Mouse (Mus musculus): ENCODE results near the gene Adcy1. TPM values are rescaled to one million over a fixed set of nuclear protein-coding genes. Genes with fewer than 3 reads are reported as not detected.

Adcy1 gene
- polyA plus RNA-seq, 1 experiment from 2014 or later, result 1.2 TPM

DNA sequence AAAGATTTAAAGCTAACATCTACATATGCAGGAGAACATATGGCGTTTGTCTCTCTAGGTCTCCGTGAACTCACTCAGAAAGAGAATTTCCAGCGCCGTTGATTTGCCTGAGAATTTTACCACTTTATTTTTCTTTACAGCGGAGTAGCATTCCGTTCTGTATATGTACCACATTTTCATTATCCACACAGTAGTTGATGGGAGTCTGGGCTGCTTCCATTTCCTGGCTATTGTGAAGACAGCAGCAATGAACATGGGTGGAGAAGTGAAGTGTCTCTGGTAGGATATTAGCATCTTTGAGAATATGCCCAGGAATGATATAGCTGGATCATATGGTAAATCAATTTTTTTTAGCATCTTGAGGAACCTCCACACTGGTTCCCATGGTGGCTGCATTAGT lies 31.6 kb downstream of the Adcy1 start:
- no peaks in the 10 kb centered on the region for H3K27me3 ChIP-seq (ENCODE audit: control insufficient read depth, insufficient read depth, low read length)
- H3K9ac ChIP-seq (ENCODE audit: low read length), result no peak overlapping the region
- WGBS, result 93% methylated on average over 6 of the region's 6 CpGs
- no peak for ATAC-seq (ENCODE audit: insufficient number of reproducible peaks, insufficient read depth, low FRiP score, low read depth)
- no peaks in the 10 kb centered on the region for H3K4me1 ChIP-seq (ENCODE audit: control insufficient read depth in 2 of 2, insufficient read depth in 2 of 2, low read length in 2 of 2)
- no peaks in the 10 kb centered on the region for H3K9me3 ChIP-seq (ENCODE audit: control insufficient read depth, low read length)
- H3K4me2 ChIP-seq (ENCODE audit: low read length), result no peak overlapping the region
- H3K4me3 ChIP-seq (ENCODE audit: control insufficient read depth in 1 of 2, insufficient read depth in 1 of 2, low read depth in 1 of 2, low read length in 2 of 2), result no peak overlapping the region
- no peaks in the 10 kb centered on the region for H3K36me3 ChIP-seq (ENCODE audit: control insufficient read depth, insufficient read depth, low read length)
- H3K27ac ChIP-seq (replicated peaks in 1 of 2; ENCODE audit: control insufficient read depth in 1 of 2, insufficient read depth in 1 of 2, low read depth in 2 of 2, low read length in 2 of 2), result no peak overlapping the region

DNA sequence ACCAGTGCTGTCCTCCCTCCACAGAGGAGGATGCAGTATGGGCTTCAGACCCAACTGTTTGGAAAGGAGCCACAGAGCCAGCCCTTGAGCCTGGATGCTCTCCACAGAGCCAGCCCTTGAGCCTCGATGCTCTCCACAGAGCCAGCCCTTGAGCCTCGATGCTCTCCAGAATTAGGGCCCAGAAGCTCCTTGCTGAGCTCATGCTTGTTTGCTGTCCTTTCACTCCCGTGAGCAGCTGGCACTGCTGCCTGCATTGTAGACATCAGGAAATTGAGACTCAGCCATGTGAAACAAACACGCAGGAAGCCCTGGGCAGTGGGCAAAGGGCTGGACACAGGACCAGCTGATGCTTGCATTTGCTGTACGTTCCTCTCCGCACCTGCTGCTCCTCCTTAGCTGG lies 38.4 kb downstream of the Adcy1 start:
- no peaks in the 10 kb centered on the region for H3K36me3 ChIP-seq (ENCODE audit: control insufficient read depth, insufficient read depth, low read length)
- WGBS, result 80% methylated on average over 6 of the region's 6 CpGs
- no peak for ATAC-seq (ENCODE audit: insufficient number of reproducible peaks, insufficient read depth, low FRiP score, low read depth)

DNA sequence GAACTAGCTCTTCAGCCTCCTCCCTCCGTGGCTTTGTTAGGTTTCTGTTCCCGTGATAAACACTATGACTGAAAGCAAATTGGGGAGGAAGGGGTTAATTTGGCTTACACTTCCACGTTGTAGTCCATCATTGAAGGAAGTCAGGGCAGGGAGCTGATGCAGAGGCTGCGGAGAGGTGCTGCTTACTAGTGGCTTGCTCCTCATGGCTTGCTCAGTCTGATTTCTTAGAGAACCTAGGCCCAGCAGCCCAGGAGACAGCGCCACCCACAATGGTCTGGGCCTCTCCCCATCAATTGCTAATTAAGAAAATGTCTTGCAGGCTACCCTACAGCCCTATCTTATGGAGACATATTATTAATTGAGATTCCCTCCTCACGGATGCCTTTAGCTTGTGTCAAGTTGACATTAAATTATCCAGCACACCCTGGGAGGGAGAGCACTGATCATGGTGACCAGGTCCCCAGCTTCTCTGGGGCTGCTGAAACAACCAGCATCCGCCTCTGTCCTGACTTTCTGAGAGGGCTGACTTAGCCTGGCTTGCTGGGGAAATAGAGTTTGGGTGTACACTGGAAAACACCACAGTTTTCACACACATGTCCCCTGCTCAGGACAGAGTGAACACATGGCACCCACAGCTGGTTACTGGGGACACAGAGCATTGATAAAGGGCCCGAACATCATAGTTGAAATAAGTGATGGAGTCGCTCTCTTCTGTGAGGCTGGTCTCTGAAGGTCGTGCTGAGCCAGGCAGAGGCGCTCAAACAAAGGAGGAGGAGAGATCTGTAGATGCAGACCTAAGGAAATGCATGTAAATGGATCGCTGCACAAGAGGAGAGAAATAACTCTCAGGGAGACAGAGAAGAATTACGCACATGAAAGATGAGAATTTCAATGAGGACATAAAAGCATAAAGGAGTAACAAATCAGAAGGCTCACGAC lies 39.2 kb downstream of the Adcy1 start:
- no peaks in the 10 kb centered on the region for H3K4me1 ChIP-seq (ENCODE audit: control insufficient read depth in 2 of 2, insufficient read depth in 2 of 2, low read length in 2 of 2)
- H3K27ac ChIP-seq (replicated peaks in 1 of 2; ENCODE audit: control insufficient read depth in 1 of 2, insufficient read depth in 1 of 2, low read depth in 2 of 2, low read length in 2 of 2), result no peak overlapping the region
- WGBS, result 73% methylated on average over 14 of the region's 14 CpGs
- H3K27me3 ChIP-seq (ENCODE audit: control insufficient read depth, insufficient read depth, low read length), result no peaks in the 10 kb centered on the region
- H3K4me3 ChIP-seq (ENCODE audit: control insufficient read depth in 1 of 2, insufficient read depth in 1 of 2, low read depth in 1 of 2, low read length in 2 of 2), result no peak overlapping the region
- H3K9me3 ChIP-seq (ENCODE audit: control insufficient read depth, low read length), result no peaks in the 10 kb centered on the region
- H3K4me2 ChIP-seq (ENCODE audit: low read length), result no peak overlapping the region
- H3K36me3 ChIP-seq (ENCODE audit: control insufficient read depth, insufficient read depth, low read length), result no peaks in the 10 kb centered on the region
- no peak overlapping the region for H3K9ac ChIP-seq (ENCODE audit: low read length)
- no peak for ATAC-seq (ENCODE audit: insufficient number of reproducible peaks, insufficient read depth, low FRiP score, low read depth)

More for the DNA sequence above, 38.4 kb downstream of the Adcy1 start:
- Histone ChIP-seq H3K4me1 (ENCODE audit: control insufficient read depth in 2 of 2, insufficient read depth in 2 of 2, low read length in 2 of 2) (no peaks in the 10 kb centered on the region), H3K27me3 (ENCODE audit: control insufficient read depth, insufficient read depth, low read length) (no peaks in the 10 kb centered on the region), H3K4me3 (ENCODE audit: control insufficient read depth in 1 of 2, insufficient read depth in 1 of 2, low read depth in 1 of 2, low read length in 2 of 2) (no peak overlapping the region), H3K4me2 (ENCODE audit: low read length) (no peak overlapping the region), H3K9me3 (ENCODE audit: control insufficient read depth, low read length) (no peaks in the 10 kb centered on the region), H3K9ac (ENCODE audit: low read length) (no peak overlapping the region), H3K27ac (replicated peaks in 1 of 2; ENCODE audit: control insufficient read depth in 1 of 2, insufficient read depth in 1 of 2, low read depth in 2 of 2, low read length in 2 of 2) (no peak overlapping the region)

DNA sequence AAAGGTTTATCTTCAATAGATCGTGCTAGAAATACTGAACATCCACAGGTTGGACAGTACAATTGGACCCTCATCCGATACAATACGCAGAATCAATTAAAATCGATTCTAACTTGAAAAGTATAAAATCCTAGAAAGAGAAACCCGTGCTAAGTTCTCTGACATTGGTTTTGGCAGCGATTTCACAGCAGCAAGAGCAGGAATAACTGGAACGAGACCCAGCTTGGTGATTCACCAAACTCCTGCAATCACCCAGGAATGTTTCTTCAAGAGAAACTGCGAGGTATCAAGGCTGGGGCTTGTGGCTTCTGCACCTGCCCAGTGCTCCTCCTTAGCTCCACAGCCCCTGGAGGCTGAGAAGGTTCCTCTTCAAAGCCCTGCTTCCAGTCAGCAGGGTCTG lies 42.0 kb downstream of the Adcy1 start:
- Histone ChIP-seq H3K27ac (replicated peaks in 1 of 2; ENCODE audit: control insufficient read depth in 1 of 2, insufficient read depth in 1 of 2, low read depth in 2 of 2, low read length in 2 of 2) (no peak overlapping the region), H3K4me1 (ENCODE audit: control insufficient read depth in 2 of 2, insufficient read depth in 2 of 2, low read length in 2 of 2) (no peaks in the 10 kb centered on the region), H3K36me3 (ENCODE audit: control insufficient read depth, insufficient read depth, low read length) (no peaks in the 10 kb centered on the region), H3K9me3 (ENCODE audit: control insufficient read depth, low read length) (no peaks in the 10 kb centered on the region), H3K27me3 (ENCODE audit: control insufficient read depth, insufficient read depth, low read length) (no peaks in the 10 kb centered on the region), H3K4me2 (ENCODE audit: low read length) (no peak overlapping the region), H3K4me3 (ENCODE audit: control insufficient read depth in 1 of 2, insufficient read depth in 1 of 2, low read depth in 1 of 2, low read length in 2 of 2) (no peak overlapping the region), H3K9ac (ENCODE audit: low read length) (no peak overlapping the region)
- no peak for ATAC-seq (ENCODE audit: insufficient number of reproducible peaks, insufficient read depth, low FRiP score, low read depth)
- WGBS, result 89% methylated on average over 8 of the region's 8 CpGs

DNA sequence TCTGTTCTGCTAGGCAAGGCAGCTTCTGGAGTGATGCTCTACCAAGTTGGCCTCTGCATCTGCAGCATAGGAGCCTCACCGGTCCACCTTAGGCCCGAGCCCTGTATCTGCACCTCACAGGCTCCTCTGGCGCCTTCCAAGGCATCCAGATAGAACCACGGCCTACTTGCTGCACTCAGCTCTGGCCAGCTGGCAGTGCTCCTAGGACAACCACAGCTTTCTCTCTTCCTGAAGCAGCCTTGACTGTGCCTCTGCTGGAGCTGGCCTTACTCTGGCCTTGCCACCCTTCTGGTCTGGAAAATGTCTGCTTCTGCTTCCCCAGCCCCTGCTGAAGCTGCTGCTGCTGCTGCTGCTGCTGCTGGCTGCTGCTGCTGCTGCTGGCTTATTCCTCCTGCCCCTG lies 45.8 kb downstream of the Adcy1 start:
- Histone ChIP-seq H3K4me3 (ENCODE audit: control insufficient read depth in 1 of 2, insufficient read depth in 1 of 2, low read depth in 1 of 2, low read length in 2 of 2) (no peak overlapping the region), H3K36me3 (ENCODE audit: control insufficient read depth, insufficient read depth, low read length) (no peaks in the 10 kb centered on the region), H3K4me2 (ENCODE audit: low read length) (no peak overlapping the region), H3K9me3 (ENCODE audit: control insufficient read depth, low read length) (no peaks in the 10 kb centered on the region), H3K27ac (replicated peaks in 1 of 2; ENCODE audit: control insufficient read depth in 1 of 2, insufficient read depth in 1 of 2, low read depth in 2 of 2, low read length in 2 of 2) (no peak overlapping the region), H3K27me3 (ENCODE audit: control insufficient read depth, insufficient read depth, low read length) (no peaks in the 10 kb centered on the region), H3K9ac (ENCODE audit: low read length) (no peak overlapping the region), H3K4me1 (ENCODE audit: control insufficient read depth in 2 of 2, insufficient read depth in 2 of 2, low read length in 2 of 2) (peaks cover 0 to 6% of the 10 kb centered on the region in 2 experiments; a peak in 2 of 4 replicates)
- ATAC-seq (ENCODE audit: insufficient number of reproducible peaks, insufficient read depth, low FRiP score, low read depth), result no peak
- WGBS, result 75% methylated on average over 4 of the region's 4 CpGs

DNA sequence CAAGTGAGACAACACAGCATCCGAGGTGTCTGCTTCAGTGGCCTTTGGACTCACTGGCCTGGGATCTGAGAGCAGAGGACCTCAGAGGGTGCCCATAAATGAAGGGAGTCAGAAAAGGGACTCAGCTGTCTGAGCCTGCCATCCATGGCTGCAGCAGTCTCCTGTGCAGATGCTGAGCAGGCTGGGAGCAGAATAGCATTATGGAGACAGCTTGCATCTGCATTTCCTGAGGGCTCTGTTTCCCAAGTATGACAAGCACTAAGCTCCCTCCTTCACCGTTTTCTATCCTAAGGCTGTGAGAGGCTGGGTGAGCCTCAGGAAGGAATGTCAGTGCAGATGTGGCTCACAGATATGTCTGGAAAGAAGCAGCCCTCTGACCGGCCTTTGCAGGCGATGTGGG lies 49.8 kb downstream of the Adcy1 start:
- Histone ChIP-seq H3K9ac (ENCODE audit: low read length) (no peak overlapping the region), H3K4me1 (ENCODE audit: control insufficient read depth in 2 of 2, insufficient read depth in 2 of 2, low read length in 2 of 2) (peaks cover 0 to 9% of the 10 kb centered on the region in 2 experiments; a peak in 2 of 4 replicates), H3K27me3 (ENCODE audit: control insufficient read depth, insufficient read depth, low read length) (no peaks in the 10 kb centered on the region), H3K27ac (replicated peaks in 1 of 2; ENCODE audit: control insufficient read depth in 1 of 2, insufficient read depth in 1 of 2, low read depth in 2 of 2, low read length in 2 of 2) (no peak overlapping the region), H3K4me3 (ENCODE audit: control insufficient read depth in 1 of 2, insufficient read depth in 1 of 2, low read depth in 1 of 2, low read length in 2 of 2) (no peak overlapping the region), H3K36me3 (ENCODE audit: control insufficient read depth, insufficient read depth, low read length) (no peaks in the 10 kb centered on the region), H3K9me3 (ENCODE audit: control insufficient read depth, low read length) (no peaks in the 10 kb centered on the region), H3K4me2 (ENCODE audit: low read length) (no peak overlapping the region)
- 59% methylated on average over 4 of the region's 4 CpGs for WGBS
- no peak for ATAC-seq (ENCODE audit: insufficient number of reproducible peaks, insufficient read depth, low FRiP score, low read depth)

DNA sequence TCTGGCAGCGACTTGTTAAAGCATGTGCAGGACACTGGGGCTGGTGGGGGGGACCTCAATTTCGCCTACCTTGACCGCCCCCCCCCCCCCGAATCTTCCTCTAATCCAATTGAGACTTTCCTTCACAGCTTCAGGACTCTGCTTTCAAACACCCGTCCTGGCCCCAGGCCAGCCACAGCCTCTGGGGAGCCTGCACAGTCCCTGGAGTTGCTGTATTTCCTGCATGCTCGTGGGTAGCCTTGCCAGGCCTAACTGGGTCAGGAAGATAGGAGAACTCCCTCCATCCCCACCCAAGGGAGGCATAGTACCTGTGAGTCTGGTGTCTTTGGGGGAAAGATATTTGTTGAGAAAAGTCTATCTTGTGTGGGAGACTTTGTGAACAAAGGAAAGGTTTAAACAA lies 50.4 kb downstream of the Adcy1 start:
- H3K9me3 ChIP-seq (ENCODE audit: control insufficient read depth, low read length), result no peaks in the 10 kb centered on the region

More for the DNA sequence above, 50.4 kb downstream of the Adcy1 start:
- no peak overlapping the region for H3K4me2 ChIP-seq (ENCODE audit: low read length)
- H3K27ac ChIP-seq (replicated peaks in 1 of 2; ENCODE audit: control insufficient read depth in 1 of 2, insufficient read depth in 1 of 2, low read depth in 2 of 2, low read length in 2 of 2), result no peak overlapping the region
- H3K36me3 ChIP-seq (ENCODE audit: control insufficient read depth, insufficient read depth, low read length), result no peaks in the 10 kb centered on the region
- 25% methylated on average over 4 of the region's 6 CpGs for WGBS
- H3K4me3 ChIP-seq (ENCODE audit: control insufficient read depth in 1 of 2, insufficient read depth in 1 of 2, low read depth in 1 of 2, low read length in 2 of 2), result no peak overlapping the region
- no peaks in the 10 kb centered on the region for H3K27me3 ChIP-seq (ENCODE audit: control insufficient read depth, insufficient read depth, low read length)
- H3K4me1 ChIP-seq (ENCODE audit: control insufficient read depth in 2 of 2, insufficient read depth in 2 of 2, low read length in 2 of 2), result peaks cover 0 to 9% of the 10 kb centered on the region in 2 experiments; a peak in 2 of 4 replicates
- no peak overlapping the region for H3K9ac ChIP-seq (ENCODE audit: low read length)
- ATAC-seq (ENCODE audit: insufficient number of reproducible peaks, insufficient read depth, low FRiP score, low read depth), result no peak

Data from heart, embryonic 14.5 days (tissue).